Mouse (Mus musculus): Measurements from ENCODE around the gene Gm29609.

DNA sequence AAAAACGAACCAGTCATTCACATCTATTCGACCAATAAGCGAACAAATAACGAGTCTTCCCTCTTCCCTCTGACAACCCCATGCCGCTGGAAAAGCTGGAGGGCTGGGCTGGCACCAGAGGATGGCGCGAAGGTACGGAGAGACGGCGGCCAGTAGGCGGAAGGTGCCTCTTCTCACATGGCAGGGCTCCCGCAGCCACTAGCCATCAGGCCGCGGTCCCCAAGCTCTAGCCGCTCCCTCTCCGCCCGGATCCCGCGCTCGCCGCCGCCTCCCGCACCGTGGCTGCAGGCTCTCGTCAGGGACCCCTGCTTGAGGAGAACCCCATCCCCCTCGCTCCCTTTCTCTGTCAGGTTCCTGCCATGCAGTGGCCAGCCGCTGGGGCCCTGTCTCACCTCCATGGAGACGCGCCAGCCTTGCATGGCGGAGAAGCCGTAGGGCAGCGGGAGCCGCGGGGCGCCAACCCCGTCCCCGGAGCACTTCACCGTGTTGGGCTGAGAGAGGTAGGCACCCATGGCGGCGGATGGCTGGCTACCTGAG lies 40.3 kb upstream of the Gm29609 start:
- TF ChIP-seq CTCF (IDR thresholded peaks at IDR 0.05; ENCODE audit: borderline replicate concordance, insufficient read depth, low read depth, low read length) (no peak), POLR2A (IDR thresholded peaks at IDR 0.05; ENCODE audit: borderline replicate concordance, insufficient read depth, low read length) (no peak)

Measured in cerebellum, adult 2 months (tissue).